Comparison of ENCODE assay signal across 8 mouse cellular contexts in genomic region chr5:69556628-69557403, GRCm38 (mm10). TPM values are rescaled to one million over a fixed set of nuclear protein-coding genes. Genes with fewer than 3 reads are reported as not detected.
DNase-seq lines count a peak whose midpoint lies in the region; ATAC-seq lines count a peak whose summit lies in the region.

TSS of gene Guf1 (plus strand) at chr5:69556923.

- H3K9ac ChIP-seq in heart, embryonic 14.5 days (ENCODE audit: low read length), result peak within 1 kb of the TSS; percentile 84
- peak within 1 kb of the TSS; percentile 85 for H3K9ac ChIP-seq in liver, embryonic 13.5 days
- peak within 1 kb of the TSS; percentile 98 for H3K9ac ChIP-seq in stomach, embryonic 16.5 days (ENCODE audit: low read length)

- no peaks in the 10 kb centered on the region for H3K27me3 ChIP-seq in heart, embryonic 14.5 days (ENCODE audit: control insufficient read depth, insufficient read depth, low read length)
- H3K27me3 ChIP-seq in liver, embryonic 13.5 days, result no peaks in the 10 kb centered on the region
- H3K27me3 ChIP-seq in stomach, embryonic 16.5 days (ENCODE audit: control insufficient read depth, insufficient read depth, low read length), result no peaks in the 10 kb centered on the region

- H3K9me3 ChIP-seq in heart, embryonic 14.5 days (ENCODE audit: control insufficient read depth, low read length), result no peaks in the 10 kb centered on the region
- no peaks in the 10 kb centered on the region for H3K9me3 ChIP-seq in liver, embryonic 13.5 days (replicated peaks)
- no peaks in the 10 kb centered on the region for H3K9me3 ChIP-seq in stomach, embryonic 16.5 days (replicated peaks; ENCODE audit: control insufficient read depth, low read length)

- DNase-seq in CD4-positive, CD25-positive, alpha-beta regulatory T cell, adult 2 months (ENCODE audit: low read depth, low spot score), result peak; percentile 94
- DNase-seq in fibroblast of lung, adult 2 months (ENCODE audit: low read depth), result peak; percentile 65
- DNase-seq in kidney, postnatal 14 days, result peak; percentile 95
- peak; percentile 80 for DNase-seq in liver, embryonic 13.5 days
- peak; percentile 98 for DNase-seq in neural tube, embryonic 10.5 days (ENCODE audit: extremely low spot score, low spot score)

- under 1% methylated on average over 71 of the region's 72 CpGs for WGBS in heart, embryonic 14.5 days
- WGBS in liver, embryonic 13.5 days (ENCODE audit: insufficient replicate concordance), result 2% methylated on average over 59 of the region's 72 CpGs
- whole genome bisulfite sequencing in stomach, embryonic 16.5 days, result under 1% methylated on average over 72 of the region's 72 CpGs

- ATAC-seq in heart, embryonic 14.5 days (ENCODE audit: insufficient number of reproducible peaks, insufficient read depth, low FRiP score, low read depth), result peak; percentile 90
- peak; percentile 93 for ATAC-seq in liver, embryonic 13.5 days (ENCODE audit: low read depth)
- ATAC-seq in stomach, embryonic 16.5 days (ENCODE audit: insufficient read depth, low FRiP score), result peak; percentile 94

- peaks cover 33% of the 10 kb centered on the region for H3K36me3 ChIP-seq in heart, embryonic 14.5 days (ENCODE audit: control insufficient read depth, insufficient read depth, low read length)
- H3K36me3 ChIP-seq in liver, embryonic 13.5 days, result peaks cover 16% of the 10 kb centered on the region
- no peaks in the 10 kb centered on the region for H3K36me3 ChIP-seq in stomach, embryonic 16.5 days (ENCODE audit: control insufficient read depth, insufficient read depth, low read length)

- peak within 1 kb of the TSS; percentile 95 for H3K4me3 ChIP-seq in brown adipose tissue, adult 24 weeks (ENCODE audit: insufficient read depth, low read depth, low read length)
- peak within 1 kb of the TSS; percentile 64 to 99 for H3K4me3 ChIP-seq in heart, embryonic 14.5 days (ENCODE audit: control insufficient read depth in 1 of 2, insufficient read depth in 1 of 2, low read depth in 1 of 2, low read length in 2 of 2)
- H3K4me3 ChIP-seq in liver, embryonic 13.5 days (replicated peaks), result peak within 1 kb of the TSS; percentile 88
- H3K4me3 ChIP-seq in stomach, embryonic 16.5 days (replicated peaks; ENCODE audit: low read length), result peak within 1 kb of the TSS; percentile 95

- H3K4me1 ChIP-seq in brown adipose tissue, adult 24 weeks (ENCODE audit: control insufficient read depth, insufficient read depth, insufficient read length, low read length), result no peaks in the 10 kb centered on the region
- peaks cover 0 to 5% of the 10 kb centered on the region in 2 experiments; a peak in 3 of 4 replicates for H3K4me1 ChIP-seq in heart, embryonic 14.5 days (ENCODE audit: control insufficient read depth in 2 of 2, insufficient read depth in 2 of 2, low read length in 2 of 2)
- peaks cover 3% of the 10 kb centered on the region; the same call in 1 of the 2 replicates for H3K4me1 ChIP-seq in liver, embryonic 13.5 days (replicated peaks)
- H3K4me1 ChIP-seq in stomach, embryonic 16.5 days (ENCODE audit: control insufficient read depth, insufficient read depth, low read length), result no peaks in the 10 kb centered on the region

- H3K4me2 ChIP-seq in heart, embryonic 14.5 days (ENCODE audit: low read length), result peak within 1 kb of the TSS; percentile 75
- H3K4me2 ChIP-seq in liver, embryonic 13.5 days, result peak within 1 kb of the TSS; percentile 71
- peak within 1 kb of the TSS; percentile 63 for H3K4me2 ChIP-seq in stomach, embryonic 16.5 days (ENCODE audit: low read depth, low read length)

- peak within 1 kb of the TSS; percentile 65 for H3K27ac ChIP-seq in brown adipose tissue, adult 24 weeks (replicated peaks; ENCODE audit: low read depth, low read length)
- peak within 1 kb of the TSS; percentile 79 to 85 for H3K27ac ChIP-seq in heart, embryonic 14.5 days (replicated peaks in 1 of 2; ENCODE audit: control insufficient read depth in 1 of 2, insufficient read depth in 1 of 2, low read depth in 2 of 2, low read length in 2 of 2)
- H3K27ac ChIP-seq in liver, embryonic 13.5 days, result peak within 1 kb of the TSS; percentile 70
- peak within 1 kb of the TSS; percentile 79 for H3K27ac ChIP-seq in stomach, embryonic 16.5 days (ENCODE audit: low read length)

RNA-seq across cellular contexts. Expression of gene Guf1, which starts in this region (rescaled TPM):
- 36.7 and 46.3 TPM in 2 replicates for polyA plus RNA-seq in brown adipose tissue, adult 24 weeks (2012; ENCODE audit: insufficient read depth, insufficient read length, missing spikeins)
- polyA plus RNA-seq in heart, embryonic 14.5 days (2014; fragmentation: Nextera tagmentation; extraction: Ambion mirVana), result 38.3 and 38.6 TPM in 2 replicates
- polyA plus RNA-seq in liver, embryonic 13.5 days (2015; fragmentation: Nextera tagmentation; extraction: Ambion mirVana), result 17.2 TPM in 2 replicates
- polyA plus RNA-seq in stomach, embryonic 16.5 days (2015; fragmentation: Nextera tagmentation; extraction: Ambion mirVana), result 37.6 and 41.8 TPM in 2 replicates

Comparison
In these comparisons a context has a peak if more than half of its experiments do, and no peak if none do; other contexts are left out.
1. Peak in every context shown above with its lines: DNase-seq, ATAC-seq, H3K4me3 ChIP-seq and H3K27ac ChIP-seq.